Mouse (Mus musculus): ENCODE measurements at regions not wholly inside any gene's neighbourhood (a gene's known extent, or its start where the extent isn't known, plus 50 kb on each side); places are given as distances from the start of the nearest gene placed in this dataset.

DNA sequence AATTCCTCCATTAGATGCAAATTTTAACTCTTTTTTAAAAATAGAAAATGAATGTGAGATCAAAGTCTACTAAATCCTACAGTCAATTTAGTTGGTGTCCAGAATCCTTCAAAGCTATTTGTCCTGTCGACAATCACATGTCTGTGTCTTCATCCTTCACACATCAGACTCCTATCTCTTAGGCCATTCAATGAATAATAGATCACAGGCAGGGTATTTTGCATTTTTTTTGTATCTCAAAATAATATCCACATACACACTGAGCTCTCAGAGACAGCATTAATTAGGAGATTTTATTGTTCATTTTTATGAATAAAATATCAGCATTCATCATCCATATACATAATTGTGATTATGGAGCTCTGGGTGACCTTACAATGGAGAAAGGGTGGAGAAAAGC lies 427.2 kb downstream of the Hao1 start:
- no peak for DNase-seq

DNA sequence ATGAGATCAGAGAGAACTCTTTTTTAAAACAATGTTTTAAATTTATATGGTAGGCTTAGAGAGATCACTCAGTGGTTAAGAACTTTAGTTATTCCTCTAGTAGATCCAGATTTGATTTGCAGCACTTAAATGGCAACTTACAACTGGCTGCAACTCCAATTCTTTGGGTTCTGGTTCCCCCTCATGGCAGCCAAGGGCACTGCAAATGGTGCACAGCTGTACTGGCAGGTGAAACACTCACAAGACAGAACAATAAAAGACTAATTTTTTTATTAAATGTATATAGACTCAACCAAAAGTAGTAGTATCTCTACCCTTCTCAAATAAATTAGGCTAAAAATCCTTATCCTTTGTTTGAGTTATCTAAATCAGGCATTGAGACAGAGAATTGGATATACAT lies 446.9 kb downstream of the Hao1 start:
- no peak for DNase-seq

GRCm38 (mm10) chr2:134088374-134088773 lies 465.8 kb downstream of the Hao1 start:
- DNase-seq: no peak

DNA sequence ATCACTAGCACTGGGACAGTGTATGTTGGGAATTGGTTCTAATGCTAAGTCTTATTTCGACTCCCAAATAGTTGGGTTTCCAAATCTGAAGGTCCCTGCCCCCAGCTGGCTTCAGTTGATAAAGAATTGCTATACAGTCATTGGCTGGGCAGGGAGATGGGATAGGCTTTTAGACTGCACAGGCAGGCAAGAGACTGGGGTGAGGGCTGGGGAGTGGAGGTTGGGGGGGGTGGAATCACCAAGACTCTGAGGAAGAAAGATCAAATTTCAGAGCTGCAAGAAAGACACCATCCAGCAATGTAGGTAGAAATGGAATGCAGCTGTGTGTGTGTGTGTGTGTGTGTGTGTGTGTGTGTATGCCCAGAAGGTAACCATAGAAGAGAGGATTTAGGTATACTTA lies 474.0 kb downstream of the Hao1 start:
- no peak for DNase-seq

DNA sequence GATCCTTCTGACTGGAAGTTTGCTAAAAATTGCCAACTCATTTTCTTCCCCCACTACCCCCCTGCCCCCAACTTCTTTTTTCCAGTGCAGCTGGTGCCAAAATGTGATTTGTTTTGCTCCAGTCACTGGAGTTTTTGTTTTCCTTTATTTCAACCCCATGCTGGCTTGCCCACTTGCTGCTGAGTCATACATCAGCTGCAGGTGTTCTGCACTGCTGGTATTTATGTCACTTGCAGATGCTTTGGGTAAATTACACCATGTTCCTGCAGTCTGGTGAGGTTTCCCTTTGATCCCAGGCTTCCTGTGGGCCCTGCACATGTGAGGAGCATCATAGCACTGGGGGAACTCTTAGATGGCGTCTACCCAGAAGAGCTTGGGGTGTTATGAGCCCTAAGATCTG lies 476.2 kb downstream of the Hao1 start:
- DNase-seq: no peak

DNA sequence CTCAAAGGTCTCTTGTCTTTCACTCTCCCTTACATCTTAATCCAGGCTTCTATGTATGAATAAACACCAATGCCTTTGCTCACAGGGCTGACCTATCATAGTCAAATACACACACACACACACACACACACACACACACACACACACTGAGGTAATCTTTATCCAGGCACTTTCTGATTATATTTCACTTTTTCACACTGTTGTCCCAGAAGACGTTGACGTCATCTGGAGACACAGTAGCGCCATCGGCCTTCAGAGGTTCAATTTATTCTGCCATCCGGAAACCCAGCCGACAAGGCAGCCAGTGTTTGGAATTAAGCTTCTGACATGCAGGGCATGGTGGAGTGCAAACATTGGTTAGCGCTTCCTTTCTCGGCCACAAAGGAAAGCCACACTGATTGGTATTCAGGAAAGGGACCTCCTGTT lies 486.2 kb downstream of the Hao1 start:
- DNase-seq: no peak

DNA sequence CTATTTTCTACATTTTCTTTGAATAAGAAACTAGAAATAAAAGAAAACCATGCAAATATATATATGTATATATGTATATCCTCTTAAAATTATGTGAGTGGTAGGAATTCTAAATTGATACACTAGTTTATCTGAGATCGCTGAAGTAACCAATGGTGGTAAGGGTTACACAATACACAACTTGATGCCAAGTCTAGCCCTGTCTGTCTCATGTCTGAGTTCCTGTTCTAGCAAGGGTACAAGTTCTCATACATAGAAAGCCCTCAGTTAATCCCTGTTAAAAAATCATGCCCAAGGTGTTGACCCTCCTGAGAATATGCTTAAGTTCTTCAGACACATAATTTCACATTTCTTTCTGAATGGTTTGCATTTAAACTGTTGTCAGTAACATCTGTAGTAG lies 486.8 kb downstream of the Hao1 start:
- no peak for DNase-seq

DNA sequence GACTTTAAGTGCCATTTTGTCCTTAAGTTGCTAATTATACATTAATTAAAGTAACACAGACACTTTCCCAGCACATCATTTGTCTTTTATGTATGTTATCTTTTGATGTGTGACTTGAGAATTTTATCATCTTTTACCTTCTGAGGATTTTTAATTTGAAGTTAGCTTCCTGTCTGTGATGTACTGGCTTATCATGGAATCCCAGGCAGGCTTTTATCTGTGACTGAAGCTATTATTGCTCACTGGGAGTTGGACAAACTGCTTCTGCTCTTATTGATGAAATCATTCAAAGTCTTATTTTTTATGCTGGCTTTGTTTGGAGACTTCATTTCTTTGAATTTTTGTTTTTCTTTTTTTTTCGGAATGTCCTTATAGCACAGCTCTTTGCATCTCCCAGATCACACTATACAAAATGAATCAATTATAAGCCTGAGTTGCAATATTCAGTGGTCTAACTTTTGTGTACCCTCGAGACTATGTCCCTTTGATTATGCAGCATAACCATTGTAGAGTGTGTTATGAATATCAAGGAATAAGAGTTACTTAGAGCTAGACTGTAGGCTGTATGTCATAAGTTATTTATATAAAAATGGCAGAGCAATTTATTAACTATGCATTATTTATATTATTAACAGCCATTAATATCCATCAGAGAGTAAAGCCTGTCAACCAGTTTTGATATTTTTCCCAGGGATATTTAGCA lies 494.1 kb downstream of the Hao1 start:
- no peak for DNase-seq

DNA sequence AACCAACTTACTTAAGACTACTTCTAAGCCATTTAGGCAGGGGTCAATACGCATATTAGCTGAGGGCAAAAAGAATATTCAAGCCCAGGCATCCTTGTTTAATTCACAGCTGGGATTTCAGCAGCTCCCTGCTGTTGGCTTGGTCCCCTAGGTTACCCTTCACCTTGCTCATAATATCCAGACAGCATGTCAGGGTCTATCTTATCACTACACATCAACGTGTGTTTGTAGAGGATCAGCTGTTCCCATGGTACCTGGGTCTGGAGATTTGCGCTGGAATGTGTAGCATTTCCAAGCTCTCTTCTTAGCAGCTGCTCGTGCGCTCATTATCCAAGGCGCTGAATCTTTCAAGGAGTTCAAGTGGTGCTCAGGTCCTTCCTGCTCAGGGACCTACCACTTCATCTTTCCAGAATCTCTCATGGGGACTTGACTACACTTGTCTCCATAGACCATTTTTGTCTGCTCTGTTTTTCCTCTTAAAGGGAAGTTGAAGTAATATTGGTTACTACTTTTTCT lies 484.5 kb downstream of the Bmp2 start:
- DNase-seq: no peak

DNA sequence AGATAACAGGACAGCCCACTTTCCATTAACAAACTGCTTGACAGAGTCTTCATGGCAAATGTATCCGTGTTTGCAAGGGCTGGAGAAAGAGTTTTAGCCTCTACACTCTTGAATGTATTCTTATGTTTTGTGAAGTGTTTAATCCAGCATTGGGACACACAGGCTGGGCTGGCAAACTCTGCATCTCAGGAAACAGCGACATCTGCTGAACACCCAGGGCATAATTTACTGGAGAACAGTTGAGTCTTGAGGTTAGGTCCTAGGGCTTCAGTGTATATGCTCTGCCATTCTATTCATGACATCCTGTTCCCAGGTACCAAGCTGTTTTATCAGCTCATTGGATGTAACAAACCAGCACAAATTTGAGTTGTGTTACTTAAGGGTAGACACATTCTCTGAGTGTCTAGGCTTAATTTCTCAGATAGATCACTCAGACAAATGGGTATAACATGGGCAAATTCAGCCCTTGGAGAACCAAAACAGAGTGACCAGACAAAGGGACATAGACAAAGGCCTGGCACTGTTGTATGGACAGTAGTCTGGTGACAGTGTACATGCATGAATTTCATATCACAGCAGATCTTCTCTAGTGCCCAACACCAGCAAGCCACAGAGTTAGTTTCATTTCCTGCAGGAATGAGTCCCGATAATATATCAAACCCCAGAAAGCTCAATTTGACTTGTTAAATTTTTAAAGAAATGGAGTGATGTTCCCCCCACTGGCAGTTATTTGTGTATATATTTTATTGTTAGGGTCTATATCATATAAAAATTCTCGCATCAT lies 477.9 kb downstream of the Bmp2 start:
- peak; percentile 23 for DNase-seq

GRCm38 (mm10) chr2:134029153-134029552 lies 477.2 kb downstream of the Bmp2 start:
- no peak for DNase-seq

- peak; percentile 9 for DNase-seq
Measured at GRCm38 (mm10) chr2:134017109-134017508, 465.1 kb downstream of the Bmp2 start.

DNA sequence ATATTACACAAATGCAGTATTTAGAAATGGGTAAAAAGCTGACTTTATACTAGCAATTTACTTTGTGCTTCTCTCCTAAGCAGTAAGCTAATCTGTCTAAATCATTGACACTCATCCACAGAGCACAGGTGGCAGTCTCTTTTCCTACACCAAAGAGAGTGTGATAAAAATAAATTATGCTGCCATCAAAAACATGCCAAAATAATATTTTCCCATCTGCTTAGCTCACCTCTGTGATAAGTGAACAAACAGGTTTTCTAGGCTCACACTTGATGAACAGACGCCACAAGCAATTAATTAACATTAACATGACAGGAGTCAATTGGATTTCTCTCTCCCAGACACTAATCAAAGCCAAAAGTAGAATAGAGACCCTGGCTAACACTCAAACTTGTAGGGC lies 451.2 kb downstream of the Bmp2 start:
- DNase-seq: no peak

GRCm38 (mm10) chr2:133994742-133995141 lies 442.8 kb downstream of the Bmp2 start:
- no peak for DNase-seq

- peak; percentile 29 for DNase-seq
Measured at GRCm38 (mm10) chr2:133994337-133994736, 442.4 kb downstream of the Bmp2 start.

DNA sequence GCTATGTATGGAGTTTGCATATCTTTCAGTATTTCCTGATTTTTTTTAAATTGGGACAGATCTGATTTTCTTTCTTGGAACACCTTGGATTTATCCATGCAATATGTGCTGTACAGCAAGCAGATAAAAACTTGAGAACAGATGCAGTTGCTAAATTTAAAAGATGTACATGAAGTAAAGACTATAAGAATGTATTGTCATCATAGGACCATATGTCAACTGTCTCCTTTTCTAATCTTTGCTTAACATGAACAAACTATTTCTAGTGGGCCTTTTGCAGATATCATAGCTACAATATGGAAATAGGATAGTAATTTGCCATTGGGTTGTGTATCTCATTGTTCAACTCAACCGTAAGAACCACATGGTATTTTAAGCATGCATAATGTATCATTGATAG lies 435.7 kb downstream of the Bmp2 start:
- DNase-seq: no peak

Measured in gastrocnemius, postnatal 10 days (tissue).